Mouse (Mus musculus) gastrocnemius, adult 2 months (tissue): ENCODE data around the gene Snx29. TPM values are rescaled to one million over a fixed set of nuclear protein-coding genes. Genes with fewer than 3 reads are reported as not detected.

Source experiments
- DNase-seq: peaks from one replicate; pipeline ENCODE4 v3.0.0; 2022
- H3K27ac ChIP-seq: fragments of 200-600 bp; 2 replicates; pipeline ENCODE4 v1.8.1; 2022; ENCODE audit warnings: mild to moderate bottlenecking
- H3K4me3 ChIP-seq: fragments of 200-600 bp; 2 replicates; pipeline ENCODE4 v1.8.1; 2022; ENCODE audit warnings: mild to moderate bottlenecking, moderate library complexity
- CTCF ChIP-seq: fragments of 200-600 bp; IDR thresholded peaks from 2 replicates; pipeline ENCODE4 v1.8.1; 2022; ENCODE audit warnings: antibody characterized with exemption, mild to moderate bottlenecking, moderate library complexity
- intact Hi-C: fragments of 180-260 bp; cut with DNase I; formaldehyde crosslinking; loops from one replicate; pipeline ENCODE4 v1.15.1; 2025
- total RNA-seq, 2 experiments: library from RNA; stranded (reverse); gene quantifications; 2 replicates each; pipeline ENCODE4 v1.2.3; 2021

Gene Snx29
- total RNA-seq, 2 experiments from 2014 or later: 9.6 to 11.6 TPM

DNA sequence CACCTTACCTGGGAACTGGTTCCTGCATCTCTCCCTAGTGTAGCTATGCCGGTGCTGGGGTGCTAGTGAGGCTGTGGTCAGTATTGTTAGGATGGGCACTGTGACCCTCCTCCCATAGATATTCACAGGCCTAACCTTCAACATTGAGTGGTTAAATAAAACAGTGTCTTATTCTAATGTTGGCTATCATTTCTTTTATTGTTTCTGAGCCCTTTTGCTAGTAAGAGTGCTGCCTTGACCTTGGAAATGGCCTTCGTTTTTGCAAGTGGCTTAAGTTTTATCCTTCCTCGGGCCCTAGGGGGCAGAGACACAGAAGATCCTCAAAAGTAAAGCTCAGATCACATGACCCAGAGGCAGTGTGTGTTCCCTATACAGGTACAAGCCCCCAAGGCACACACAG is 374.1 kb downstream of the Snx29 start:
- intact Hi-C loops: loop anchor here (5.0 to 10.0 kb wide), 3 partner anchors 232 to 506 kb away; no protein-coding TSS in a partner anchor
- Histone ChIP-seq H3K27ac (no peak overlapping the region), H3K4me3 (no peak overlapping the region)
- DNase-seq: no peak
- no peak for TF ChIP-seq CTCF

DNA sequence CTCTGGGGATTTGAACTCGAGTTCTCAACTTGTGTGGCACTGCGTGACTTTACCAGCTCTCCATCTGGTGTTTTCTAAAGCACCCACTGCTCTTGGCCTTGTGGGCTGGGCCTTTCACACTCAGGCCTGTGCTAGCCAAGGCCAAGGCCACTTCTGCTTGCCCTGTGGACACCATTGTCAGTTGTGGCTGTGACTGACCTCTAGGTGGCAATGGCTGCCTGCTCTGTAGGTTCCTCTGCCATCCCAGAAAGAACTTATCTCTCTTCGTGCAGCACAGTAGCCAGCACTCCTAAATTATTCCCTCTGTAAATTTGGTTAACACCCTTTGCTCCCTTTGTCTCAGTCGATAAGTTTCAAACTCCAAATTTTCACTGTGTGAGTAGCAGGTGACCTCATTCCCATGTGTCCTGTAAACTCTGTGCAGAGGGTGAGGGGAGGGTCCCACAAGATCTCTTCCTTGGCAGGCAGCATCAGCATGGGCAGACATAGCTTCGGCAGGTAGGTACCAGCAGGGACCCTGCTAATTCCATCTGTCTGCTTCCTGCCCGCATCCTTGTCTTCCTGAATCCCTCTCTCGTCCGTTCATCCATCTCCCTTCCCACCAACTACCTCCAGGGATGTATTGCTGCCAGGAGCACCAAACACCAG is 375.1 kb downstream of the Snx29 start:
- TF ChIP-seq CTCF: peak; percentile 68
- intact Hi-C loops: loop anchor here (5.0 to 10.0 kb wide), 3 partner anchors 233 to 504 kb away; no protein-coding TSS in a partner anchor
- Histone ChIP-seq H3K27ac (no peak overlapping the region), H3K4me3 (no peak overlapping the region)
- peak; percentile 45 for DNase-seq

DNA sequence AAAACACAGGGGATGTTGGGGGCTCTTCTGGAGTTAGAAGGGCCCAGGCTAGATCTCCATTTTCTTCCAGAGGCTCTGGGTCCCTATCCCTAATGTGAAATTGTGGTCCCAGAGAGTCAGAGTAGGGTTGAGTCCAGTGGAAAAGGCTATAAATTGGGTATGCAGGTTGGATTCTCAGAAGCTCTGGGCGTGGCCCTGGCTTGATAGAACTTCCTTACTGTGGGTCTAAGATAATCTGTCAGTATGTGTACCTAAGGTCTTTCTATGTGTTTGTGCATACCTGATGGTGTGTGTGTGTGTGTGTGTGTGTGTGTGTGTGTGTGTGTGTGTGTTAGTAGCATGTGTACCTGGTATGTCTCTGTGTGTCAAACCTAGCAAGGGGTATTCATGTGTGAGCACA is 378.9 kb downstream of the Snx29 start:
- Histone ChIP-seq H3K27ac (no peak overlapping the region), H3K4me3 (no peak overlapping the region)
- TF ChIP-seq CTCF: no peak
- intact Hi-C loops: no loop called here
- DNase-seq: no peak

DNA sequence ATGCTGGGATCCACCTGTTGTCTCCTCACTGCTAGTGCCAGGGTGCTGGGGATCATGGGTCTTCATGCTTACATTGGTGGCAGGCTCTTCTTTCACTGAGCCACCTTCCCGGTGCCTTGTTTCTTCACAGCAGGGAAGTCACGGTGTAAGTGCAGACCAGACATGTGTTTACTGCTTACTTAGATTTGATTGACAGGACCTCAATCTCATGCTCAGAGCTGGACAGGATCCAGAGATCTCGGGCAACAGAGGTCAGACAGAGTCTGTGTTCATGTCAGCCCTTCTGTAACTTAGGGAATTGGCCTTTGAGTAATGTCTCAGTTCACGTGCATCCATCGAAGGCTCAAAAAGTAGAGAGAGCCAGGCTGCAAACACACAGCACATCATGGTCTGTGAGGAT is 381.4 kb downstream of the Snx29 start:
- intact Hi-C loops: no loop called here
- Histone ChIP-seq H3K4me3 (no peak overlapping the region), H3K27ac (no peak overlapping the region)
- peak; percentile 33 for DNase-seq
- no peak for TF ChIP-seq CTCF

DNA sequence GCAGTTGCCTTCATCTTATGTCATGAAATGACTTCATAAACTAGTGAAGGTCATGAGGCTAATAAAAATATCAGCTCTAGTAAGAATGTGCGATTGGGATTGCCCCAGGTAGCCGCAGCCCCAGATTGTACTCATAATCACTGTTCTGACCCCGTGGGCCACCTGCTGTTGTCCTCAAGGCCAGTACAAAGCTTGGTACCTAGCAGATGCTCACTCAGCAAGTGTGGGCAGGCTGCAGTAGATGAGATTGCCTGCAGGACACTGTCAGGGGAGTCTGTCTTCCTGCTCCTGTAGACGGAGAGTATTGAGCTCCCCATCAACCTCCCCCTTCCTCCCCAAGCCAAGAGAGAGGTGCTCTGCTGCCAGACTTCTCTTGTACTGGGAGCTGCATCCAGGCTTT is 382.7 kb downstream of the Snx29 start:
- TF ChIP-seq CTCF: no peak
- no peak overlapping the region for H3K27ac ChIP-seq
- no peak overlapping the region for H3K4me3 ChIP-seq
- intact Hi-C loops: no loop called here
- no peak for DNase-seq

DNA sequence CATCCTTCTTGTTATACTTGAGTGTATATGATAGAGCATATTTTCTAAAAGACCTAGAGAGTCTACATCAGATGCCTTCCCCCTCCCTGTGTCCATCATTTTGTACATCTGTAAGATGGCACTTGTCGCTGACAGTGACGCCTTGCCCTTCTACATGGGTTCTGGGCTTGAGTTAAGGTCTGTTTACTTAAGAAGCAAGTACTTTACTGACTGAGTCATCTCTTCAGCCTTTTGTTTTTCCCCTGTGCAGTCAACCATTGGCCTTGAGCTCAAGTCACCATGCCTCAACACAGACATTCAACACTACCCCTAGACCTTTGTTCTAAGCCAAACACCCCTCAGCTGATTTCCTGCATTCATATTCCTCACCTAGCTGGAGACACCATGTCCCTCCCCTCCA is 385.4 kb downstream of the Snx29 start:
- no peak for DNase-seq
- H3K4me3 ChIP-seq: no peak overlapping the region
- TF ChIP-seq CTCF: no peak
- intact Hi-C loops: no loop called here
- no peak overlapping the region for H3K27ac ChIP-seq

DNA sequence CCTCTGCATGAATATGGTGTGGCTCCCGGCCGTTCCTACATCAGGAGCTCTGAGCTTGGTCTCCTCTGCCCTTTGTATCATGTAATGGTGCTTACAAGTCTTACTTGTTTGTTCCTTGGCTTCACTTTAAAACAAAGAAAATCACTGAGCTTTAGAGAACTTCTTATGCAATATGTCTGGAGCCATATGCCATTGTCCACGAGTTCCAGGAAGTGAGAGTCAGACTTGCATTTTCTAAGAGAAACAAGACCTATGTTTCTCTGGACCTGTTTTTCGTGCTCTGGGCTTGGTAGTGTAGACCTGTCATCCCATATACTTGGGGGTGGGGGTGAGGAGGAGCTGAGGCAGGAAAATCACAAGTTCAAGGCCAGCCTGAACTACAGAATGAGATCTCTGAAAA is 386.7 kb downstream of the Snx29 start:
- TF ChIP-seq CTCF: no peak
- H3K27ac ChIP-seq: no peak overlapping the region
- intact Hi-C loops: no loop called here
- DNase-seq: no peak
- no peak overlapping the region for H3K4me3 ChIP-seq

DNA sequence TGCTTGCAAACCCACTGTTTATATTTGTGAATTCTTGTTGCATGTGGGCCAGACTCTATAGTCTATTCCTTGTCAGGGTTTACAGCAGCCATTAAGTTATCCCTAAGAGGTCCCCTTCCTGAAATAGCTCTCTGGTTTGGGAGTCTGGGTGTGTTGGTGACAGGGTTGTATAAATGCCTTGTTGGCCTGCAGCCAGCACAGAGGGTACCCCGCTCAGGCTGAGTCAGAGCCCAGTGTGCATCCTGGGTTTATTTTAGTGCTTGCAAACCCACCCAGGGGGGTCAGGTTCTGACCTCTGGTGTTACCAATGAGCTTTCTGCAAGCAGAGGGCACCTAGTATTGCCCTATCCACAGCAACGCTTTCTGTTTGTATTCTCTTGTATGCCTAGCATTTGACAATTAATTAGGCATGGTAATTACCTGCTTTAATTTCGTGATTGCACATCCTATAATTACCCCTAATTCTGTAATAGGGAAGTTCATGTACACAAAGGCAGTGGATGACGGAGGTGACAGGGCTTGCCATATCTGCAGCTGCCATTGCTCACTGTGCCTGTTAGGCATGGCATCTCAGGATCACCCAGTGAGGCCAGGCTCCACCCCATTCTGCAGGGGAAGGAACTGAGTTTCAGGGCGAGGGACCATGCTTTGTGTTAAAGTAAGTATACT is 387.4 kb downstream of the Snx29 start:
- no peak for DNase-seq
- Histone ChIP-seq H3K27ac (no peak overlapping the region), H3K4me3 (no peak overlapping the region)
- no peak for TF ChIP-seq CTCF
- intact Hi-C loops: no loop called here

DNA sequence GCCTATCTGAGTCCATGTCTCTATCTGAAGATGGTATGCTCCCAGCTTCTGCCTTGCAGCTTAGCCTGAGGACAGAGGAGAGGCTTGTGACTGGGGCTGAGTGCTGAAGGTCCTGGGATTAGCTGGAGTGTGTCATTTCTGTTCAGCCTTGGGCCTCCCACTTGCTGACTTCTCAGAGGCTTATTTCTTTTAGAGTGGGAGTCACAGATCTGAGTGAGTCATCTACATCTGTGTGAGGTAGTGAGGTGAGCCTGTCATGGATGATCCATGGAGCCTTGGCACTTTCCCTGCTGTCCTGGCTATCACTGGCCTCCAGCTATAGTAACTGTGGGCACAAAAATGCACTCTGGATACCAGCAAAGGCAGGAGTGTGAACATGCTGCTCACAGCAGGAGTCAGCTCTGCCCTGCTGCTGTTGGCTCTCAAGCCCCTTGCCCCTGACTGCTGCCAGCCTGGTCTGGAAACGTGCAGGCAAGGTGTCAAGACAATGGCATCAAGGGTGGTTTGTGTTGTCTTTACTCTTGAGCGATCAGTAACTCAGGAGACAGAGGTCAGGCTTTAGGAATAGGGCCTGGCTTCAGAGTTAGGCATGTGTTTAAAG is 390.7 kb downstream of the Snx29 start:
- Histone ChIP-seq H3K27ac (no peak overlapping the region), H3K4me3 (no peak overlapping the region)
- intact Hi-C loops: no loop called here
- no peak for TF ChIP-seq CTCF
- no peak for DNase-seq

DNA sequence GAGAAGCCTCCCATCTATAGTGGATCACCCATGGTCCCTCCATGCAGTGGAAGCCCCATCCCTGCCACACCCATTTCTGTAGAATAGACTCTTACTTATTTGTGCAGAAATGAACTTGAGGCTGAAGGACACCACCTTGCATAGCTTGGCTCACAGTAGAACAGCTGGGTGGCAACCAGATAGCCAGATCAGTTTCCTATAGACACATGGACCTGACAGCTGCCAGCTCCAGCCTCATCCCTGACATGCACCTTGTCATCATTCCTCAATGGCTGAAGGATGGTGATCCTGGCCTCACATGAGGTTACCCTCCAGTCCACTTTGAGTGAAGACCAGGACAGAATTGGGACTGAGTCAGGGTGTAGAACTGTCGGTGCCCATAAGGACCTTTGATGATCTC is 394.2 kb downstream of the Snx29 start:
- no peak for DNase-seq
- H3K4me3 ChIP-seq: no peak overlapping the region
- TF ChIP-seq CTCF: no peak
- intact Hi-C loops: no loop called here
- H3K27ac ChIP-seq: no peak overlapping the region

DNA sequence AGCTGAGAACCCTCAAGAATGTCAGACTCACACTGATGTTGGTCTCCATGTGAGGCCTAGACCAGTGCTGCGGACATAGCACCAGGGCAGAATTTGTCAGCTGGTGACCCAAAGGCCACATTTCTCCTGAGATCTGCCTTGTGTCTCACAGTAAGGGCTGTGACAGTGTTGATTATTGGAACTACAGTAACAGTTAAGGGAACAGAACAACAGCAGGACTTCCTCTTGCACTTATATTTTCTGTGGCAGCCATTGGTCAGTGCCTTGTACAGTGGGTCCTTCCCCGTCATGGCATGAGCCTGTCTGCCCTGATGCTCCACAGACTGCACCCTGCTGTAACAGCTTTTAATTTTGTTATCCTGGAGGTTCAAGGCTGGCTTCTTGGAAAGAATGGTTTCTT is 403.2 kb downstream of the Snx29 start:
- Histone ChIP-seq H3K4me3 (no peak overlapping the region), H3K27ac (no peak overlapping the region)
- no peak for DNase-seq
- intact Hi-C loops: no loop called here
- TF ChIP-seq CTCF: no peak

DNA sequence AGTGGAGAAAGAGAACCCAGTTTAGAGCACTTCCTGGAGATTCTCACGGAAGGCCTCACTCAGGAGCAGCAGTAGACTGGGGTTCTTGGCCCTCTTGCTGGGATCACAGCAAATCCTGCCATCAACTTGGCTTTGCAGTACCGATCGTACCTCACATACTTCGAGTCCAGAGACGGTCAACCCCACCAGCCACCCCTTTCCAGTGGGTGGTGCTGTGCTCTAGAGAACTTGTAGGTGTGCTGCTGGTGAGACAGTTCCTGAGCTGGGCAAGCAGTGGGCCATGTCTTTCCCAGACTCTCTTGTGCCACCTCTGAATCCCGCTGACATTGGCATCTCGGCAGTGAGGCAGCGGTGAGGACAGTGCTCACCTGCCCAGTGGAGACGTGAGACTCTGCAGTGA is 404.6 kb downstream of the Snx29 start:
- TF ChIP-seq CTCF: no peak
- intact Hi-C loops: no loop called here
- H3K27ac ChIP-seq: no peak overlapping the region
- DNase-seq: no peak
- H3K4me3 ChIP-seq: no peak overlapping the region

DNA sequence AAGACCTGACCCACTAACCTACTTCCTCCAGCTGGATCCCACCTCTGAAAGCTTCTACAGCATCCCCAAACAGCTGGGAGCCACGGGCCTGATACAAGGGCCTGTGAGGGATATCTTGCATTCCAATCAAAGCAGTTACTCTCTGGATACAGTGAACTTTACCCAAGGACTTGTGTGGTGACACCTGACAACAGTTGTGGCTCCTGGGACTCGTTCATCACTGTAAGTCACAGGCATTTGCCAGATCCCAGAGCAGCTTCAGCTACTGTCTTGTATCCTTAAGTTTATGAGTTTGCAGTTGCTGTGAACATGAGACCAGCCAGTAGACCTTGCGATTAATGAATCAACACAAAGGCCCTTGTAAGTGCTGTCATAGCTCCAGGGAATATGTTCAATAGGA is 405.4 kb downstream of the Snx29 start:
- no peak for TF ChIP-seq CTCF
- Histone ChIP-seq H3K4me3 (no peak overlapping the region), H3K27ac (no peak overlapping the region)
- intact Hi-C loops: no loop called here
- DNase-seq: no peak

DNA sequence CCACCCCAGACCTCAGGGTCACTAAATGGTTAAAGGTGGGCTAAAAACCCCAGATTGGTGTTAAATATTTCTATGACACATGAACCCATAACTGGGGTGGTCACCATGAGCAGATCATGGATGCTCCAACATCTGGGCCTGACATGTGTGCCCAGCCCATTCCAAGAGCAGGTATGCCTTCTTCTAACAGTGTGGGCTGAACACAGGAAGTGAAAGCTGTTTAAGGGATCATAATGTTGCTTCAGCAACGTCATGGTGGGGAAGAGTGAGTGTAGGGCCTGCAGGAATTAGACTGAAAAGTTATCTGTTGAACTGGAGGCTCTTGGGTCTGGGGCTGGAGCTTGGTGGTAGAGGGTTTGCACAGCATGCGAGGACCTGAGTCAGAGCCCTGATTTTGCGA is 405.9 kb downstream of the Snx29 start:
- intact Hi-C loops: no loop called here
- TF ChIP-seq CTCF: no peak
- H3K27ac ChIP-seq: no peak overlapping the region
- H3K4me3 ChIP-seq: no peak overlapping the region
- DNase-seq: no peak
